Mouse (Mus musculus) lung, postnatal 36 days (tissue): ENCODE measurements around the gene Slc35e3.
"Not testable (repeated sequence)": the region's sequence is repeated elsewhere in the genome, so short reads cannot be mapped to it uniquely, and the experiment has no call there.

Experiments
- DNase-seq: peaks from one replicate; pipeline ENCODE4 v3.0.0; 2022; ENCODE audit warnings: mixed read lengths

The Slc35e3 gene

GRCm38 (mm10) chr10:117748276-117749049 is 2.3 kb upstream of the Slc35e3 start:
- no peak for DNase-seq

GRCm38 (mm10) chr10:117747711-117748110 is 1.5 kb upstream of the Slc35e3 start:
- no peak for DNase-seq

GRCm38 (mm10) chr10:117745570-117746296 is 432 bp downstream of the Slc35e3 start:
- not testable (repeated sequence) for DNase-seq

GRCm38 (mm10) chr10:117743917-117744316 is 2.2 kb downstream of the Slc35e3 start:
- DNase-seq, result peak; percentile 15

- no peak for DNase-seq
Observed at GRCm38 (mm10) chr10:117743182-117743581, 3.0 kb downstream of the Slc35e3 start.

- no peak for DNase-seq
Observed at GRCm38 (mm10) chr10:117742618-117743017, 3.5 kb downstream of the Slc35e3 start.

- no peak for DNase-seq
Observed at GRCm38 (mm10) chr10:117741698-117742475, 4.3 kb downstream of the Slc35e3 start.

- no peak for DNase-seq
Observed at GRCm38 (mm10) chr10:117740921-117741320, 5.2 kb downstream of the Slc35e3 start.

GRCm38 (mm10) chr10:117740171-117740570 is 6.0 kb downstream of the Slc35e3 start:
- no peak for DNase-seq

- DNase-seq, result no peak
Observed at GRCm38 (mm10) chr10:117739648-117739948, 6.6 kb downstream of the Slc35e3 start.

- DNase-seq, result no peak
Observed at GRCm38 (mm10) chr10:117738928-117739647, 7.1 kb downstream of the Slc35e3 start.

- DNase-seq, result no peak
Observed at GRCm38 (mm10) chr10:117738140-117738921, 7.8 kb downstream of the Slc35e3 start.

GRCm38 (mm10) chr10:117737498-117737897 is 8.7 kb downstream of the Slc35e3 start:
- not testable (repeated sequence) for DNase-seq

- DNase-seq, result no peak
Observed at GRCm38 (mm10) chr10:117737075-117737474, 9.1 kb downstream of the Slc35e3 start.

GRCm38 (mm10) chr10:117736573-117736972 is 9.6 kb downstream of the Slc35e3 start:
- no peak for DNase-seq

- DNase-seq, result not testable (repeated sequence)
Observed at GRCm38 (mm10) chr10:117735396-117735795, 10.8 kb downstream of the Slc35e3 start.

- not testable (repeated sequence) for DNase-seq
Observed at GRCm38 (mm10) chr10:117734104-117734852, 11.9 kb downstream of the Slc35e3 start.

- not testable (repeated sequence) for DNase-seq
Observed at GRCm38 (mm10) chr10:117733626-117734025, 12.5 kb downstream of the Slc35e3 start.

- no peak for DNase-seq
Observed at GRCm38 (mm10) chr10:117732962-117733592, 13.1 kb downstream of the Slc35e3 start.

- no peak for DNase-seq
Observed at GRCm38 (mm10) chr10:117732184-117732583, 14.0 kb downstream of the Slc35e3 start.
